Mouse (Mus musculus) kidney, embryonic 14.5 days (tissue): ENCODE measurements at regions not wholly inside any gene's neighbourhood (a gene's known extent, or its start where the extent isn't known, plus 50 kb on each side); places are given as distances from the start of the nearest gene placed in this dataset.

ENCODE experiments used
- ATAC-seq: fragments of 200-750 bp; cut with Nextera tagmentation; 2 replicates; pipeline ENCODE4 v1.8.0; 2017; ENCODE audit warnings: moderate number of reproducible peaks, mild to moderate bottlenecking, moderate TSS enrichment, moderate library complexity; ENCODE audit not compliant: low FRiP score, low TSS enrichment
- H3K27ac ChIP-seq: fragments of 300-500 bp; sonication (generic); 2 replicates; pipeline ENCODE4 v1.5.1; 2014; ENCODE audit warnings: low read depth, mild to moderate bottlenecking, low read length, moderate library complexity, mixed read lengths
- H3K27me3 ChIP-seq: fragments of 300-500 bp; sonication (generic); 2 replicates; pipeline ENCODE4 v1.6.1; 2014; ENCODE audit warnings: mild to moderate bottlenecking, low read length; ENCODE audit not compliant: control insufficient read depth, insufficient read depth
- H3K36me3 ChIP-seq: fragments of 300-500 bp; sonication (generic); 2 replicates; pipeline ENCODE4 v1.6.1; 2014; ENCODE audit warnings: low read length, mixed read lengths; ENCODE audit not compliant: control insufficient read depth, insufficient read depth
- H3K4me1 ChIP-seq: fragments of 300-500 bp; sonication (generic); 2 replicates; pipeline ENCODE4 v1.6.1; 2014; ENCODE audit warnings: low read length, mixed read lengths; ENCODE audit not compliant: control insufficient read depth, insufficient read depth
- H3K4me2 ChIP-seq: fragments of 300-500 bp; sonication (generic); replicated peaks from 2 replicates; pipeline ENCODE4 v1.6.1; 2014; ENCODE audit warnings: low read depth, mild to moderate bottlenecking, low read length
- H3K4me3 ChIP-seq: fragments of 300-500 bp; sonication (generic); 2 replicates; pipeline ENCODE4 v1.5.1; 2014; ENCODE audit warnings: mild to moderate bottlenecking, low read length
- H3K9ac ChIP-seq: fragments of 300-500 bp; sonication (generic); 2 replicates; pipeline ENCODE4 v1.6.1; 2014; ENCODE audit warnings: low read depth, mild to moderate bottlenecking, low read length, moderate library complexity
- H3K9me3 ChIP-seq: fragments of 300-500 bp; sonication (generic); 2 replicates; pipeline ENCODE4 v1.6.1; 2016; ENCODE audit warnings: low read length; ENCODE audit not compliant: control insufficient read depth
- WGBS: fragments of 180-500 bp; shearing (Covaris S2); extraction: QIAGEN DNeasy Blood & Tissue Kit; methylation state at CpG from one replicate; pipeline ENCODE4 v1.1.7; 2014; 5-methylcytosine and 5-hydroxymethylcytosine counted together

DNA sequence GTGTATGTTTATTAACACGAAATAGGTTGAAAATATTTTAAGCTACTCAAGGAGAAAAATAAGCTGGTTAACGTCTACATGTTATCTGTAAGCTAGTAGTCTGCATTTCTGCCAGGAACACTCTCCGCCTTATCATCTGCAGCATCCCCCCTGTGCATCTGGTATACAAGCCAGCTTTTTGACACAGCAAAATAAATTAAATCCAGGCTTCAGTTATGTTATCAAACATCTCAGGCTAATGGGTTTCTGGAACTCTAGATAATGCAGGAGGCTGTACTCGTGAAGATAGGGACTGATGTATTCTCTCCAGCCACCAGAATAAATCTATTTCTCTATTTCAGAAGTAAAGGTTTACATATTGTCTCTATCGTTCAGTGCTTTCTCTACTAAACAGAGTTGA, 1138.5 kb downstream of the Basp1 start:
- no peaks in the 10 kb centered on the region for H3K27me3 ChIP-seq
- no peak overlapping the region for H3K27ac ChIP-seq
- no peaks in the 10 kb centered on the region for H3K4me1 ChIP-seq
- no peak overlapping the region for H3K4me2 ChIP-seq
- no peaks in the 10 kb centered on the region for H3K36me3 ChIP-seq
- H3K9me3 ChIP-seq: no peaks in the 10 kb centered on the region
- no peak for ATAC-seq
- no peak overlapping the region for H3K9ac ChIP-seq
- no peak overlapping the region for H3K4me3 ChIP-seq
- WGBS: 77% methylated on average over 5 of the region's 5 CpGs

DNA sequence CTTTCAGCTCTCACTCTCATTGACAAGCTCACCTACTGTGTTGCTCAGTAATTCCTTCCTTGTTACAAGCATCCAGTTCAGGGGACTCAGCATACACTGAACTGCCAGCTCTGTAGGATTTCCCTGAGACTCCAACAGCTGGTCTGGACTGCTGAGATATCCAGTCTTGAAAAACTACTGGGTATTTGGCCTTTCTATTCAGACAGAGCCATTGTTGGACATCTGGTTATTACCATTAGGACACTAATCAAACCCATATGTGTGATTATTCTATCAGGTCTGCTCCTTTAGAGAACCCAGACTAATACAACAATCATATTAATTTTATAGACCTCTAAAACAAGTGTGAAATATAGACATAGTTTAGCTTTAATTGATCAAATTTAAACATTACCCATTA, 1146.2 kb downstream of the Basp1 start:
- ATAC-seq: no peak
- Histone ChIP-seq H3K4me2 (no peak overlapping the region), H3K9ac (no peak overlapping the region)

More for the DNA sequence above, 1146.2 kb downstream of the Basp1 start:
- no peaks in the 10 kb centered on the region for H3K4me1 ChIP-seq
- H3K27me3 ChIP-seq: no peaks in the 10 kb centered on the region
- H3K4me3 ChIP-seq: no peak overlapping the region
- H3K9me3 ChIP-seq: no peaks in the 10 kb centered on the region
- no peak overlapping the region for H3K27ac ChIP-seq
- no peaks in the 10 kb centered on the region for H3K36me3 ChIP-seq
